Mouse (Mus musculus) spleen, adult 2 months (tissue): ENCODE data around the gene Mchr1.

ENCODE experiments used
- CTCF ChIP-seq: fragments of 200-500 bp; IDR thresholded peaks from 2 replicates; pipeline ENCODE4 v1.5.1; 2011; ENCODE audit warnings: mild to moderate bottlenecking, inconsistent platforms; ENCODE audit not compliant: insufficient read depth, insufficient read length, insufficient replicate concordance; ENCODE audit errors: extremely low read depth
- POLR2A ChIP-seq: fragments of 200-500 bp; IDR thresholded peaks from 2 replicates; pipeline ENCODE4 v1.6.1; 2011; ENCODE audit warnings: low read depth, low read length, inconsistent platforms

- no peak for TF ChIP-seq CTCF
- TF ChIP-seq POLR2A: no peak
Observed at GRCm38 (mm10) chr15:81216906-81217653, 18.2 kb upstream of the Mchr1 start.
